Mouse (Mus musculus): Measurements from ENCODE around the gene Alad.

DNA sequence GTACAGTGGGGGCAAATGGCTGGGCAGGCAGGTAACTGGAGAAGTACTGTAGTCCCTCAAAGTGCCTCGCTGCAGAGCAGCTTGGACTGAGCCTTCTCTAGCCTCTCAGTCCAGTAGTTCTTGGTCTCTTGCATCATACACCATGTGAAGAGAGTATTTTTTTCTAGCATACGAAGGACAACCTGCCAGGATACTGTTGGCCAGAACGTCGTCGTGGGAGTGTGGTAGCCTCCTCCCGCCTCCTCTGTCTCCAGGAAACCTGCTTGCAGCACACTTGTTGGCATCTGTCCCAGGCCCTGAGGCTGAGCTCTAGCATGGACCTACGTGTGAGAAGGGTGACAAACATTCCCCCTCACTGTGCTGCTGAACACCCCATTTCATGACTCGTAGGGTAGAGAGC lies 22.9 kb downstream of the Alad start:
- TF ChIP-seq CTCF (IDR thresholded peaks at IDR 0.05) (no peak), EP300 (IDR thresholded peaks at IDR 0.05) (no peak)

Data from lung, postnatal 0 days (tissue).